Mouse (Mus musculus): ENCODE data around the gene Stim2. TPM values are rescaled to one million over a fixed set of nuclear protein-coding genes. Genes with fewer than 3 reads are reported as not detected.

The Stim2 gene
- 13.9 and 14.3 TPM in 2 replicates for polyA plus RNA-seq (2016; fragmentation: Nextera tagmentation; extraction: Ambion mirVana)

GRCm38 (mm10) chr5:53998146-53998742, at the start of gene Stim2:
TSS of gene Stim2 (plus strand) at chr5:53998499.
- WGBS: under 1% methylated on average over 55 of the region's 71 CpGs
- Histone ChIP-seq H3K36me3 (replicated peaks) (no peaks in the 10 kb centered on the region), H3K27ac (replicated peaks) (peak within 1 kb of the TSS; percentile 92), H3K4me3 (peak within 1 kb of the TSS; percentile 90), H3K27me3 (replicated peaks; ENCODE audit: low read depth, poor library complexity, severe bottlenecking) (peaks cover 13% of the 10 kb centered on the region), H3K4me1 (peaks cover 26% of the 10 kb centered on the region), H3K9me3 (no peaks in the 10 kb centered on the region)
- peak; percentile 98 for DNase-seq (ENCODE audit: low spot score)

- whole genome bisulfite sequencing: 77% methylated on average over 8 of the region's 8 CpGs
- H3K4me3 ChIP-seq: no peak overlapping the region
- no peaks in the 10 kb centered on the region; the same call in 1 of the 2 replicates for H3K4me1 ChIP-seq
- no peak for DNase-seq (ENCODE audit: low spot score)
- no peaks in the 10 kb centered on the region for H3K9me3 ChIP-seq
- H3K27ac ChIP-seq (replicated peaks): no peak overlapping the region
- no peaks in the 10 kb centered on the region for H3K27me3 ChIP-seq (replicated peaks; ENCODE audit: low read depth, poor library complexity, severe bottlenecking)
- no peaks in the 10 kb centered on the region for H3K36me3 ChIP-seq (replicated peaks)
Observed at GRCm38 (mm10) chr5:53948606-53949266, 49.6 kb upstream of the Stim2 start.

GRCm38 (mm10) chr5:53950189-53950588, 48.1 kb upstream of the Stim2 start:
- no peak overlapping the region for H3K4me3 ChIP-seq
- no peak for DNase-seq (ENCODE audit: low spot score)
- WGBS: 73% methylated on average over 7 of the region's 7 CpGs
- no peaks in the 10 kb centered on the region; the same call in 1 of the 2 replicates for H3K4me1 ChIP-seq
- H3K27me3 ChIP-seq (replicated peaks; ENCODE audit: low read depth, poor library complexity, severe bottlenecking): no peaks in the 10 kb centered on the region
- no peaks in the 10 kb centered on the region for H3K9me3 ChIP-seq
- no peak overlapping the region for H3K27ac ChIP-seq (replicated peaks)
- H3K36me3 ChIP-seq (replicated peaks): no peaks in the 10 kb centered on the region

GRCm38 (mm10) chr5:53953216-53953615, 45.1 kb upstream of the Stim2 start:
- DNase-seq (ENCODE audit: low spot score): no peak
- Histone ChIP-seq H3K27me3 (replicated peaks; ENCODE audit: low read depth, poor library complexity, severe bottlenecking) (no peaks in the 10 kb centered on the region), H3K4me3 (no peak overlapping the region), H3K9me3 (no peaks in the 10 kb centered on the region), H3K27ac (replicated peaks) (no peak overlapping the region), H3K36me3 (replicated peaks) (no peaks in the 10 kb centered on the region), H3K4me1 (0 out of 2 replicates have a peak, but pooled peaks cover 4% of the 10 kb centered on the region)

- Histone ChIP-seq H3K27ac (replicated peaks) (no peak overlapping the region), H3K4me3 (no peak overlapping the region)
- 88% methylated on average over 2 of the region's 2 CpGs for WGBS
Observed at GRCm38 (mm10) chr5:53953797-53954196, 44.5 kb upstream of the Stim2 start.

GRCm38 (mm10) chr5:53955966-53956365, 42.3 kb upstream of the Stim2 start:
- H3K4me3 ChIP-seq: no peak overlapping the region
- H3K27me3 ChIP-seq (replicated peaks; ENCODE audit: low read depth, poor library complexity, severe bottlenecking): no peaks in the 10 kb centered on the region
- H3K9me3 ChIP-seq: no peaks in the 10 kb centered on the region
- no peaks in the 10 kb centered on the region for H3K36me3 ChIP-seq (replicated peaks)
- 0 out of 2 replicates have a peak, but pooled peaks cover 4% of the 10 kb centered on the region for H3K4me1 ChIP-seq
- 90% methylated on average over 2 of the region's 2 CpGs for WGBS
- H3K27ac ChIP-seq (replicated peaks): no peak overlapping the region
- DNase-seq (ENCODE audit: low spot score): no peak

More at GRCm38 (mm10) chr5:53953797-53954196, 44.5 kb upstream of the Stim2 start:
- Histone ChIP-seq H3K27me3 (replicated peaks; ENCODE audit: low read depth, poor library complexity, severe bottlenecking) (no peaks in the 10 kb centered on the region), H3K4me1 (0 out of 2 replicates have a peak, but pooled peaks cover 4% of the 10 kb centered on the region), H3K9me3 (no peaks in the 10 kb centered on the region), H3K36me3 (replicated peaks) (no peaks in the 10 kb centered on the region)
- no peak for DNase-seq (ENCODE audit: low spot score)

GRCm38 (mm10) chr5:53956396-53957314, 41.6 kb upstream of the Stim2 start:
- DNase-seq (ENCODE audit: low spot score): no peak
- no peaks in the 10 kb centered on the region for H3K9me3 ChIP-seq
- no peak overlapping the region for H3K4me3 ChIP-seq
- H3K27ac ChIP-seq (replicated peaks): no peak overlapping the region
- whole genome bisulfite sequencing: 91% methylated on average over 19 of the region's 19 CpGs
- H3K4me1 ChIP-seq: 0 out of 2 replicates have a peak, but pooled peaks cover 4% of the 10 kb centered on the region
- no peaks in the 10 kb centered on the region for H3K36me3 ChIP-seq (replicated peaks)
- no peaks in the 10 kb centered on the region for H3K27me3 ChIP-seq (replicated peaks; ENCODE audit: low read depth, poor library complexity, severe bottlenecking)

GRCm38 (mm10) chr5:53957348-53957747, 41.0 kb upstream of the Stim2 start:
- H3K9me3 ChIP-seq: no peaks in the 10 kb centered on the region
- no peak for DNase-seq (ENCODE audit: low spot score)
- no peaks in the 10 kb centered on the region for H3K36me3 ChIP-seq (replicated peaks)
- no peak overlapping the region for H3K4me3 ChIP-seq
- H3K4me1 ChIP-seq: 0 out of 2 replicates have a peak, but pooled peaks cover 4% of the 10 kb centered on the region
- no peak overlapping the region for H3K27ac ChIP-seq (replicated peaks)
- no peaks in the 10 kb centered on the region for H3K27me3 ChIP-seq (replicated peaks; ENCODE audit: low read depth, poor library complexity, severe bottlenecking)
- 65% methylated on average over 6 of the region's 6 CpGs for WGBS

GRCm38 (mm10) chr5:53961229-53961628, 37.1 kb upstream of the Stim2 start:
- DNase-seq (ENCODE audit: low spot score): no peak
- 0 out of 2 replicates have a peak, but pooled peaks cover 4% of the 10 kb centered on the region for H3K4me1 ChIP-seq
- WGBS: 77% methylated on average over 5 of the region's 5 CpGs
- no peak overlapping the region for H3K27ac ChIP-seq (replicated peaks)
- no peaks in the 10 kb centered on the region for H3K27me3 ChIP-seq (replicated peaks; ENCODE audit: low read depth, poor library complexity, severe bottlenecking)
- H3K9me3 ChIP-seq: no peaks in the 10 kb centered on the region
- H3K4me3 ChIP-seq: no peak overlapping the region
- H3K36me3 ChIP-seq (replicated peaks): no peaks in the 10 kb centered on the region

- Histone ChIP-seq H3K36me3 (replicated peaks) (no peaks in the 10 kb centered on the region), H3K9me3 (no peaks in the 10 kb centered on the region), H3K27ac (replicated peaks) (no peak overlapping the region), H3K4me3 (no peak overlapping the region), H3K27me3 (replicated peaks; ENCODE audit: low read depth, poor library complexity, severe bottlenecking) (no peaks in the 10 kb centered on the region), H3K4me1 (0 out of 2 replicates have a peak, but pooled peaks cover 3% of the 10 kb centered on the region)
- 84% methylated on average over 12 of the region's 12 CpGs for WGBS
- no peak for DNase-seq (ENCODE audit: low spot score)
Observed at GRCm38 (mm10) chr5:53961830-53962515, 36.3 kb upstream of the Stim2 start.

- Histone ChIP-seq H3K27ac (replicated peaks) (no peak overlapping the region), H3K9me3 (no peaks in the 10 kb centered on the region), H3K4me1 (no peaks in the 10 kb centered on the region), H3K36me3 (replicated peaks) (no peaks in the 10 kb centered on the region), H3K4me3 (no peak overlapping the region), H3K27me3 (replicated peaks; ENCODE audit: low read depth, poor library complexity, severe bottlenecking) (no peaks in the 10 kb centered on the region)
- WGBS: 87% methylated on average over 5 of the region's 5 CpGs
- DNase-seq (ENCODE audit: low spot score): no peak
Observed at GRCm38 (mm10) chr5:53965656-53966055, 32.6 kb upstream of the Stim2 start.

- Histone ChIP-seq H3K36me3 (replicated peaks) (no peaks in the 10 kb centered on the region), H3K27me3 (replicated peaks; ENCODE audit: low read depth, poor library complexity, severe bottlenecking) (no peaks in the 10 kb centered on the region), H3K4me1 (no peaks in the 10 kb centered on the region), H3K9me3 (no peaks in the 10 kb centered on the region), H3K27ac (replicated peaks) (no peak overlapping the region), H3K4me3 (no peak overlapping the region)
- no peak for DNase-seq (ENCODE audit: low spot score)
- 90% methylated on average over 2 of the region's 2 CpGs for WGBS
Observed at GRCm38 (mm10) chr5:53967560-53967959, 30.7 kb upstream of the Stim2 start.

Data from embryonic facial prominence, embryonic 10.5 days (tissue).